Mouse (Mus musculus): Measurements from ENCODE around the gene C2cd4a.

Gene C2cd4a

DNA sequence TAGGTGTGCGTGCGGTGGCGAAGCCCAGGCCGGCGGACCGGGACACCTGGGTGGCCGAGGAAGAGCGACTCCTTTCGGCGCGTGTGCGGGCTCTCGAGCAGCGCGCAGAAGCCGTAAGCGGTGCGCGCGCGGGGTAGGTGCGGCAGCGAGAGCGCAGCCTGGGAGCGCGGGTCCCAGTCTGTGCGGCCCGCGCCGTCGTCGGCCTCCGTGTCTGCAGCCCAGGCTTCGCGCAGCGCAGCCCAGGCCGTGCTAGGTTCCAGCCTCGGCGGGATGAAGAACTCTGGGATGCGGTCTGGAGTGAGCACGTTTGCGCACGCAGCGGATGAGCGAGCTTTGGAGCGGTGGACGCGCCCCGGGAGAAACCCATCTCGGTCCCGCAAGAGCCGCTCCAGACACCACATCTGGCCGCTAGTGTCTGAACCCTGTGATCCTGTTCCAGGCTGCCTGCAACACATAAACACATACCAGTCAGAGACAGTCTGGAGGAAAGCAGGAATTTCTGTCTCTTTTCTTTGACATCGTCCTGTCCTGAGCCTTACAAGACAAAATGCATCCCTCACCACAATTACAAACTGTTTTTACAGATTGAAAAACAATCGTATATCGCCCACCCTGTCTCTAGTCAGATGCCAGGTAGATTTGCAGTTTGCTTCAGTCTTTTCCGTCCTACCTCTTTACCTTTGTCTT, 628 bp downstream of the C2cd4a start:
- no peak for DNase-seq

GRCm38 (mm10) chr9:67830411-67831358, 1.4 kb downstream of the C2cd4a start:
- DNase-seq: peak; percentile 53

DNA sequence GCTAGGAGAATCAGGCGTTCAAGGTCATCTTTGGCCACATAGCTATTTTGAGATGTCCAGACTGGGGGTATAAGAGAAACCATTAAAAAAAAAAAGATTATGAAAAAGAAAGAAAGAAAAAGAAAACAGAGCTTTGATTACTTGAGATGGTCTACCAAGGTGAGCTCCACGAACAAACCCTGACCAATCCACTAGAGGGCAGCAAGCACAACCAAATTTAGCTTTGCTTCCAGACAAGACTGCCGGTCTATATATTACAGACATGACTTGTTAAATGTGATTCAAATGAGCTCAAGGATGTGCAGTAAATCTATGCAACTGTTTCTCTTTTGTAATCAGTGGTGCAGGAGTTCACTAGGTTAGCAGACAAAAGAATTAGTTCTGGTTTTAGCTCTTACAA, 3.9 kb downstream of the C2cd4a start:
- no peak for DNase-seq

GRCm38 (mm10) chr9:67825527-67825926, 6.6 kb downstream of the C2cd4a start:
- no peak for DNase-seq

GRCm38 (mm10) chr9:67823131-67823530, 9.0 kb downstream of the C2cd4a start:
- no peak for DNase-seq

DNA sequence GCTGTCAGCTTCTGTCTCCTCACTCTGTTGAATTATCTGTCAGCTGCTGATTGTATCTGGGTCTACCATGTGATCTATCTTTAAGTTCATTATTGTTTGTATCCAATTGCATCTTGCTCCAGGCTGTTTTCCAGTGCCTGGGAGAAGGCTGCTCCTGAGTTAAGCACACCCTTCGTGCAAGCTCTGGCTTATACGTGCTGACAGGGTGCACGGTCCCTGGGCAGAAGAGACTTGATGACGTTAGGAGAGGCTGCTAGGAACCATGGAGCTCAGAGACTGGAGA, 13.5 kb downstream of the C2cd4a start:
- no peak for DNase-seq

- no peak for DNase-seq
These were observed 14.0 kb downstream of the C2cd4a start for GRCm38 (mm10) chr9:67817898-67818667.

GRCm38 (mm10) chr9:67816172-67816928, 15.8 kb downstream of the C2cd4a start:
- no peak for DNase-seq

GRCm38 (mm10) chr9:67813665-67814337, 18.3 kb downstream of the C2cd4a start:
- DNase-seq: no peak

DNA sequence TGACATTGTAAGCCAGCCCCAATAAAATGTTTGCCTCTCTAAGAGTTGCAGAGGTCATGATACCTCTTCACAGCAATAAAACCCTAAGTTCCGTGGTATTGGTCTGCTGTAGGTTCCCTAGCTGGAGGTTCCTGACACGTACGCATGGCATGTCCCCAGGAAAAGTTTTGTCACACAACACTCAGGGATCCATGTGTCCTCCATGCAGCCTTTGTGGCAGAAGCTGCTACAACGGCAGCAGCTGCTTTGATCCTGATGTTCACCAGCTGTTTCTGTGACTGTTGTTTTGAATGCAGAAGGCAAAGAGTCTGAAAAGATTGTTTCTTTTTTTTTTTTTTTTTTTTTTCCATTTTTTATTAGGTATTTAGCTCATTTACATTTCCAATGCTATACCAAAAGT, 19.0 kb downstream of the C2cd4a start:
- DNase-seq: no peak

DNA sequence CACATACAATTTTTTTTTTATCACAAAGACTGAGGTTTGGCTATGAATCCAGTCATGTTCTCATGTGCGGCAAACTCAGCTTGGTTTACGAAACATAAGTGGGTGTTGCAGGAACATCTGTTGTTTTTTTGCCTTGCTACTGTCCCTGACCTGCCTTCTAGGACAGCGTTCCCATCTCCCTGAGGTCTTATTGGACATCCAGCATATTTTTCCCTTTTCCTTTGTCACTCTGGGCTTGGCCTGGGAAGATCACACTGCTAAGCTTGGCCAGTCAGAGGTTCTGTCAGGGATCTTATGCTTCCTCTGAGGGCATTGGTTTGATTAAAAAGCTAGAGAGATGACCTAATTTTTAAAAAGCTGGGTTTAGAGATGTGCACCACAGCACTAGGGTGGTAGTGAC, 21.0 kb downstream of the C2cd4a start:
- no peak for DNase-seq

- no peak for DNase-seq
These were observed 21.6 kb downstream of the C2cd4a start for GRCm38 (mm10) chr9:67810527-67810926.

DNA sequence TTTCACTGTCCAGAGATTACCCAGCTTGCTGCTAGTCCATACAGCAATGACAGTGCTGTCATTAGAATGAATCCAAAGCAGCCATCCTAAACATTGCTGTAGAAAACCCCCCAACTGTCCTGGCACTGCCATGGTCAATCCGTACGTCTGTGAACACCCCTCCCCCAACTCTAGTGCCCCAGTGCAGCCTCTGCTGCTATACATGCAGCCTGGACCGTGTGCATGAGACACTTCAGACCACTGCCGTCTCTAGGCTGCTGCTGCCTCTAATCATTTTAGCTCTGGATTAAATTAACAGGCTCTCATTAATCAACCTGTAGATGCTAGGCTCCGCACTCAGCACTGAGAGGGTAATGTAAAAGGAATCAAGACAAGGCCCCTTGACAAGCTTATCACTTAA, 25.1 kb downstream of the C2cd4a start:
- DNase-seq: no peak

DNA sequence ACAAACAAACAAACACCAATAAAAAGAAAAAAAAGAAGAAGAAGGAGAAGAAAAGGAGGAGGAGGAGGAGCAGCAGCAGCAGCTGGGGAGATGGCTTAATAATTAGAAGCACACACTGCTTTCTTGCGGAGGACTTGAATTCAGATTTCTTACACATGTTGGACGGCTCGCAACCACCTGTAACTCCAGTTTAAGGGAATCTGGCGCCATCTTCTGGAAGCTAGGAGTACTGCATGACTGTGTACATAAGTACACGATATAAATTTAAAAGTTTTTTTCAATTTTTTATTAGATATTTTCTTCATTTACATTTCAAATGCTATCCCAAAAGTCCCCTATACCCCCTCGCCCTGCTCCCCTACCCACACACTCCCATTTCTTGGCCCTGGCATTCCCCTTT, 29.9 kb downstream of the C2cd4a start:
- DNase-seq: peak; percentile 35

- no peak for DNase-seq
These were observed 32.9 kb downstream of the C2cd4a start for GRCm38 (mm10) chr9:67799078-67799819.

DNA sequence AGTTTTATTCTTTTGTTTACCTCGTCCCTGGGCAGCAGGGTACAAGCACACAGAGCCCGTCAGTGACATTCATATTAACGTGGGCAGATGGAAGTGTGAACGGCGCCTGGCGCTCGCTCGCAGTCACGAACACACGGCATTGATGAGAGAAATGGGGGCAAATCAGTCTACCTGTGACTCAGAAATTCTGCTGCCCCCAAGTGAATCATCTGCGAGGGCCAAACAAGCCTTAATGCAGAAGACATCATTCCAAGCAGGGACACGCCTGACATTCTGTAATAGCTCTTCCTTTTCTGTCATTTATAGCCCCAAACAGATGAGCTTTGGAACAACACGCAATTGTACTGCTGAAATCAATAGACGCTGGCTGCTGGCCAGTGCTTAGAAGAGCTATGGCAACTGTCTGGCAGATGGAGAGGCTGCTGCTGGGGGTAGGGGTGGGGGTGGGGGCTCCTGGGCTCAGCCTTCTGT, 36.9 kb downstream of the C2cd4a start:
- DNase-seq: peak; percentile 90

GRCm38 (mm10) chr9:67794668-67795067, 37.5 kb downstream of the C2cd4a start:
- no peak for DNase-seq

DNA sequence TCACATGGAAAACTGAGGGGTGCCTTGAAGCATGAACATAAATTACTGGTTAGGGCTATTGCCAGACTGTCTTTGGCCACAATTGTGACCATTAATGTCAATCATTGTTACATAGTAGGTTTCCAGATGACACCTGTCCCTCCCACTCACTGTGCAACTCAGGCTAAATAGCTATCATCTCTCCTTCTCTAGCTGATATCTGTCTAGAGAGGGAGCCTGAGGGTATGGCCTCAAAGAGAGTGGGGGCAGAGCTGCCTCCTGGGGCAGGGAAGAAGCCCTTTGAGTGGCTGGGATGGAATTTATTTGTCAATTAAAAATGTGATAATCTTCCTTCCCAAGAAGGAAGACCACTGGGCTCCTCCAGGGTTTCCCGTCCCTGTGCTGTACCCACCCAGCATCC, 37.9 kb downstream of the C2cd4a start:
- no peak for DNase-seq

DNA sequence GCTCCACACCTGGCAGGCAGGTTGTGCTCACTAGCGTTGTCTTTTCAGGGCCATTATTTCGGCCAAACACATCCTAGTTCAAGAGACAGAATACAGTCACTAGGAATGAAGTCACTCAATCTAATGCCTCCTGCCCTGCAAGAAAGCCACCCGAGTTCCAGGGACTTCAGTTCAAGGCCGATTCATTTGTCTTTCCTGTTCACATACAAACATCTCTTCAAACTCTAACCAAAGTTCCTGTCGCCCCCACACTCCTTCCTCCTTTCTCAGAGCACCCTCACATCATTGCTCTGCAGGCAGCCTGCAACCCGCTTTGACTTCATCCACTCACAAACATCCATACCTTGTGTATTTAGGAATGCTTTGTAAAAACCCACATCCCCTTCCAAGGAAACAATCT, 38.6 kb downstream of the C2cd4a start:
- no peak for DNase-seq

- DNase-seq: no peak
These were observed 39.7 kb downstream of the C2cd4a start for GRCm38 (mm10) chr9:67792405-67792804.

DNA sequence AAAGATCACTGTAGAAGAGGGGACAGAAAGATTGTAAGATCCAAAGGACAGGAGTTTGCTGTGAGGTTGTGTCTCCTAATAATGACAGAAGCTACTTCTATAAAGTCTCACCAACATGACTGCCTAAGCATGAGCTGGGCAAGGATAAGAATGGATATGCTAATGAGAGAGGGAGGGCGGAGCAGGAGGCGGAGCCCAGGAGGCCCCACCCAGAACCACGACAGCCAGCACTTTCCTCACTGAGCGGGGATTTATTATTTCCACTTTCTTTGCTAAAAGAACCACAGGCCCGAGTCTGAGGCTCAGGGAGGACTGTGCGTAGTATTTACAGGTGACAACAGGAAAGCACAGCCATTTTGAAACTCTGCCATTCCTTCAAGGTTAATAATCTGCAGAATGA, 44.5 kb downstream of the C2cd4a start:
- no peak for DNase-seq
